Mouse (Mus musculus): ENCODE data around the gene Ms4a6b. TPM values are rescaled to one million over a fixed set of nuclear protein-coding genes. Genes with fewer than 3 reads are reported as not detected.
"Not testable (repeated sequence)": the region's sequence is repeated elsewhere in the genome, so short reads cannot be mapped to it uniquely, and the experiment has no call there.

The Ms4a6b gene
- polyA plus RNA-seq (2012; fragmentation: generic; extraction: Trizol) = not detected

- no peaks in the 10 kb centered on the region for H3K36me3 ChIP-seq (ENCODE audit: control insufficient read depth, insufficient read depth)
- H3K27me3 ChIP-seq (ENCODE audit: control insufficient read depth, insufficient read depth, insufficient read length) = no peaks in the 10 kb centered on the region
- no peak for TF ChIP-seq CEBPB (IDR thresholded peaks at IDR 0.05; ENCODE audit: insufficient read depth, poor library complexity, severe bottlenecking)
- no peak for TF ChIP-seq REST (IDR thresholded peaks at IDR 0.05; ENCODE audit: insufficient read depth, insufficient read length)
- no peak for TF ChIP-seq TCF3 (IDR thresholded peaks at IDR 0.05; ENCODE audit: insufficient read length, low read depth)
- TF ChIP-seq TCF12 (IDR thresholded peaks at IDR 0.05; ENCODE audit: insufficient read depth, poor library complexity, severe bottlenecking) = no peak
- no peak for TF ChIP-seq USF1 (IDR thresholded peaks at IDR 0.05; ENCODE audit: low read depth)
- no peak for TF ChIP-seq POLR2A (IDR thresholded peaks at IDR 0.05; ENCODE audit: insufficient read length, low read depth)
- TF ChIP-seq E2F4 (IDR thresholded peaks at IDR 0.05; ENCODE audit: insufficient read depth) = no peak
- no peak for TF ChIP-seq SRF (IDR thresholded peaks at IDR 0.05; ENCODE audit: control insufficient read depth, insufficient read length, low read depth)
- no peak for TF ChIP-seq MYOD1 (IDR thresholded peaks at IDR 0.05; ENCODE audit: control insufficient read depth in 1 of 3, insufficient read length in 2 of 3, low read depth in 2 of 3)
- no peak for TF ChIP-seq MYOG (IDR thresholded peaks at IDR 0.05; ENCODE audit: control insufficient read depth in 1 of 3, insufficient read depth in 1 of 3, insufficient read length in 2 of 3, low read depth in 2 of 3)
- TF ChIP-seq MAX (IDR thresholded peaks at IDR 0.05; ENCODE audit: low read depth) = no peak
- H3K4me3 ChIP-seq = no peak within 1 kb of the TSS
- no peak within 1 kb of the TSS for H3ac ChIP-seq (ENCODE audit: control insufficient read depth, insufficient read length)
- H3K79me2 ChIP-seq (ENCODE audit: control insufficient read depth, insufficient read depth) = no peaks in the 10 kb centered on the region
- no peak within 1 kb of the TSS for H3K4me2 ChIP-seq (ENCODE audit: low read depth)
Measured at GRCm38 (mm10) chr19:11516246-11516645, at the start of gene Ms4a6b. Ms4a6b (plus strand) TSS chr19:11516512.

- not testable (repeated sequence) for H3K4me3 ChIP-seq; H3ac ChIP-seq (ENCODE audit: control insufficient read depth, insufficient read length); H3K79me2 ChIP-seq (ENCODE audit: control insufficient read depth, insufficient read depth); H3K36me3 ChIP-seq (ENCODE audit: control insufficient read depth, insufficient read depth); H3K4me2 ChIP-seq (ENCODE audit: low read depth); H3K27me3 ChIP-seq (ENCODE audit: control insufficient read depth, insufficient read depth, insufficient read length)
Measured at GRCm38 (mm10) chr19:11468361-11468760, 48.0 kb upstream of the Ms4a6b start.

GRCm38 (mm10) chr19:11469215-11469614 lies 47.1 kb upstream of the Ms4a6b start, which contains the start of gene Ms4a6c:
Ms4a6c (plus strand) TSS chr19:11469366.
- H3K4me3 ChIP-seq; H3K4me2 ChIP-seq (ENCODE audit: low read depth); H3K79me2 ChIP-seq (ENCODE audit: control insufficient read depth, insufficient read depth); H3ac ChIP-seq (ENCODE audit: control insufficient read depth, insufficient read length); H3K27me3 ChIP-seq (ENCODE audit: control insufficient read depth, insufficient read depth, insufficient read length); H3K36me3 ChIP-seq (ENCODE audit: control insufficient read depth, insufficient read depth): not testable (repeated sequence)

GRCm38 (mm10) chr19:11479714-11480113 lies 36.6 kb upstream of the Ms4a6b start:
- Histone ChIP-seq H3K79me2 (ENCODE audit: control insufficient read depth, insufficient read depth) (no peaks in the 10 kb centered on the region), H3K4me3 (no peak overlapping the region), H3ac (ENCODE audit: control insufficient read depth, insufficient read length) (no peak overlapping the region), H3K27me3 (ENCODE audit: control insufficient read depth, insufficient read depth, insufficient read length) (no peaks in the 10 kb centered on the region), H3K36me3 (ENCODE audit: control insufficient read depth, insufficient read depth) (no peaks in the 10 kb centered on the region), H3K4me2 (ENCODE audit: low read depth) (no peak overlapping the region)
- no peak for TF ChIP-seq CEBPB (IDR thresholded peaks at IDR 0.05; ENCODE audit: insufficient read depth, poor library complexity, severe bottlenecking)
- TF ChIP-seq TCF3 (IDR thresholded peaks at IDR 0.05; ENCODE audit: insufficient read length, low read depth) = no peak
- TF ChIP-seq REST (IDR thresholded peaks at IDR 0.05; ENCODE audit: insufficient read depth, insufficient read length) = no peak
- TF ChIP-seq E2F4 (IDR thresholded peaks at IDR 0.05; ENCODE audit: insufficient read depth) = no peak
- TF ChIP-seq MYOD1 (IDR thresholded peaks at IDR 0.05; ENCODE audit: control insufficient read depth in 1 of 3, insufficient read length in 2 of 3, low read depth in 2 of 3) = no peak
- TF ChIP-seq MAX (IDR thresholded peaks at IDR 0.05; ENCODE audit: low read depth) = no peak
- no peak for TF ChIP-seq MYOG (IDR thresholded peaks at IDR 0.05; ENCODE audit: control insufficient read depth in 1 of 3, insufficient read depth in 1 of 3, insufficient read length in 2 of 3, low read depth in 2 of 3)

GRCm38 (mm10) chr19:11482684-11483083 lies 33.6 kb upstream of the Ms4a6b start:
- Histone ChIP-seq H3ac (ENCODE audit: control insufficient read depth, insufficient read length) (no peak overlapping the region), H3K27me3 (ENCODE audit: control insufficient read depth, insufficient read depth, insufficient read length) (no peaks in the 10 kb centered on the region), H3K4me3 (no peak overlapping the region), H3K79me2 (ENCODE audit: control insufficient read depth, insufficient read depth) (no peaks in the 10 kb centered on the region), H3K36me3 (ENCODE audit: control insufficient read depth, insufficient read depth) (no peaks in the 10 kb centered on the region), H3K4me2 (ENCODE audit: low read depth) (no peak overlapping the region)
- no peak for TF ChIP-seq E2F4 (IDR thresholded peaks at IDR 0.05; ENCODE audit: insufficient read depth)
- no peak for TF ChIP-seq TCF12 (IDR thresholded peaks at IDR 0.05; ENCODE audit: insufficient read depth, poor library complexity, severe bottlenecking)
- TF ChIP-seq USF1 (IDR thresholded peaks at IDR 0.05; ENCODE audit: low read depth) = no peak
- no peak for TF ChIP-seq MYOG (IDR thresholded peaks at IDR 0.05; ENCODE audit: control insufficient read depth in 1 of 3, insufficient read depth in 1 of 3, insufficient read length in 2 of 3, low read depth in 2 of 3)
- TF ChIP-seq MAX (IDR thresholded peaks at IDR 0.05; ENCODE audit: low read depth) = no peak
- TF ChIP-seq POLR2A (IDR thresholded peaks at IDR 0.05; ENCODE audit: insufficient read length, low read depth) = no peak
- no peak for TF ChIP-seq TCF3 (IDR thresholded peaks at IDR 0.05; ENCODE audit: insufficient read length, low read depth)
- TF ChIP-seq CEBPB (IDR thresholded peaks at IDR 0.05; ENCODE audit: insufficient read depth, poor library complexity, severe bottlenecking) = no peak
- no peak for TF ChIP-seq SRF (IDR thresholded peaks at IDR 0.05; ENCODE audit: control insufficient read depth, insufficient read length, low read depth)
- TF ChIP-seq POLR2AphosphoS2 (IDR thresholded peaks at IDR 0.05; ENCODE audit: insufficient read length, low read depth) = no peak
- no peak for TF ChIP-seq REST (IDR thresholded peaks at IDR 0.05; ENCODE audit: insufficient read depth, insufficient read length)
- no peak for TF ChIP-seq MYOD1 (IDR thresholded peaks at IDR 0.05; ENCODE audit: control insufficient read depth in 1 of 3, insufficient read length in 2 of 3, low read depth in 2 of 3)
